In genomic region chr19:46892856-46893255, GRCm38 (mm10) we compare ENCODE assay signal across 20 mouse cellular contexts.
"Had no signal": no experiment of that assay in that cellular context is flagged by ENCODE, and none has a peak within 500 bp of the region (broad histone marks: within the 10 kb centered on the region; RNA-seq: fewer than 3 reads in every experiment).

No protein-coding gene starts in this region.

- H3K4me2 ChIP-seq: liver, embryonic 11.5 days; liver, embryonic 15.5 days; midbrain, embryonic 11.5 days; midbrain, embryonic 15.5 days; neural tube, embryonic 13.5 days had no signal

- ATAC-seq: midbrain, embryonic 15.5 days had no signal

- H3K4me3 ChIP-seq: left cerebral cortex, adult 2 months; limb, embryonic 10.5 days; liver, embryonic 15.5 days; megakaryocyte, embryonic 14.5 days; midbrain, embryonic 15.5 days; neural tube, embryonic 13.5 days had no signal

- H3K27ac ChIP-seq: kidney, postnatal 0 days; left cerebral cortex, adult 2 months; limb, embryonic 10.5 days; liver, embryonic 15.5 days; macrophage; midbrain, embryonic 15.5 days; neural tube, embryonic 13.5 days had no signal

- H3K9me3 ChIP-seq: limb, embryonic 10.5 days; midbrain, embryonic 15.5 days had no signal

- H3K27me3 ChIP-seq: liver, embryonic 15.5 days; megakaryocyte, embryonic 14.5 days; midbrain, embryonic 15.5 days; neural tube, embryonic 13.5 days had no signal

- DNase-seq: kidney, adult 11 months; kidney, adult 9 months; kidney, postnatal 4 days; lung, adult 2 months; lung, postnatal 10 days; retina, postnatal 1 day; right cerebral cortex, postnatal 4 days; spleen, adult 18-20 months; thymus, adult 2 months; thymus, postnatal 25 days had no signal

- H3K4me1 ChIP-seq: limb, embryonic 10.5 days; midbrain, embryonic 15.5 days; neural tube, embryonic 13.5 days had no signal

- H3K9ac ChIP-seq: liver, embryonic 15.5 days; midbrain, embryonic 15.5 days; neural tube, embryonic 13.5 days had no signal
